Mouse (Mus musculus): ENCODE results near the gene Adgrv1.

Adgrv1 gene

GRCm38 (mm10) chr13:81167450-81167849, 465.5 kb downstream of the Adgrv1 start:
- in situ Hi-C loops (cut with MboI, MseI): no loop called here

- in situ Hi-C loops (cut with MboI, MseI): no loop called here
Observed at GRCm38 (mm10) chr13:81159808-81160207, 473.1 kb downstream of the Adgrv1 start.

GRCm38 (mm10) chr13:81155322-81155721, 477.6 kb downstream of the Adgrv1 start:
- in situ Hi-C loops (cut with MboI, MseI): no loop called here

- in situ Hi-C loops (cut with MboI, MseI): no loop called here
Observed at GRCm38 (mm10) chr13:81144434-81144833, 488.5 kb downstream of the Adgrv1 start.

- in situ Hi-C loops (cut with MboI, MseI): no loop called here
Observed at GRCm38 (mm10) chr13:81142268-81142884, 490.6 kb downstream of the Adgrv1 start.

GRCm38 (mm10) chr13:81136652-81137422, 496.1 kb downstream of the Adgrv1 start:
- in situ Hi-C loops (cut with MboI, MseI): no loop called here

- in situ Hi-C loops (cut with MboI, MseI): no loop called here
Observed at GRCm38 (mm10) chr13:81135953-81136352, 497.0 kb downstream of the Adgrv1 start.

- in situ Hi-C loops (cut with MboI, MseI): no loop called here
Observed at GRCm38 (mm10) chr13:81134412-81134811, 498.5 kb downstream of the Adgrv1 start.

GRCm38 (mm10) chr13:81133336-81133735, 499.6 kb downstream of the Adgrv1 start:
- in situ Hi-C loops (cut with MboI, MseI): no loop called here

GRCm38 (mm10) chr13:81132691-81133090, 500.3 kb downstream of the Adgrv1 start:
- in situ Hi-C loops (cut with MboI, MseI): no loop called here

- in situ Hi-C loops (cut with MboI, MseI): no loop called here
Observed at GRCm38 (mm10) chr13:81131860-81132259, 501.1 kb downstream of the Adgrv1 start.

- in situ Hi-C loops (cut with MboI, MseI): no loop called here
Observed at GRCm38 (mm10) chr13:81130742-81131524, 502.0 kb downstream of the Adgrv1 start.

- in situ Hi-C loops (cut with MboI, MseI): no loop called here
Observed at GRCm38 (mm10) chr13:81125846-81126245, 507.1 kb downstream of the Adgrv1 start.

- in situ Hi-C loops (cut with MboI, MseI): no loop called here
Observed at GRCm38 (mm10) chr13:81122238-81122637, 510.7 kb downstream of the Adgrv1 start.

- in situ Hi-C loops (cut with MboI, MseI): no loop called here
Observed at GRCm38 (mm10) chr13:81110479-81110878, 522.5 kb downstream of the Adgrv1 start.

- in situ Hi-C loops (cut with MboI, MseI): no loop called here
Observed at GRCm38 (mm10) chr13:81109676-81110075, 523.3 kb downstream of the Adgrv1 start.

- in situ Hi-C loops (cut with MboI, MseI): no loop called here
Observed at GRCm38 (mm10) chr13:81108526-81109302, 524.2 kb downstream of the Adgrv1 start.

GRCm38 (mm10) chr13:81107436-81107835, 525.5 kb downstream of the Adgrv1 start:
- in situ Hi-C loops (cut with MboI, MseI): no loop called here

- in situ Hi-C loops (cut with MboI, MseI): no loop called here
Observed at GRCm38 (mm10) chr13:81103794-81104193, 529.2 kb downstream of the Adgrv1 start.

- in situ Hi-C loops (cut with MboI, MseI): loop anchor here (25.0 kb wide), 2 partner anchors 859 to 1916 kb away; no protein-coding TSS in a partner anchor
Observed at GRCm38 (mm10) chr13:81096424-81096823, 536.5 kb downstream of the Adgrv1 start.

- in situ Hi-C loops (cut with MboI, MseI): loop anchor here (25.0 kb wide), 2 partner anchors 857 to 1918 kb away; no protein-coding TSS in a partner anchor
Observed at GRCm38 (mm10) chr13:81094513-81094912, 538.4 kb downstream of the Adgrv1 start.

Measured in T-helper 2 cell (primary cell).